Mouse (Mus musculus) erythroblast, embryonic 14.5 days (primary cell): ENCODE measurements around the gene Umod.

Experiments used
- GATA1 ChIP-seq: IDR thresholded peaks from 2 replicates; pipeline ENCODE4 v1.6.1; 2012; ENCODE audit warnings: low read length, inconsistent platforms, mixed read lengths
- TAL1 ChIP-seq: IDR thresholded peaks from 3 replicates; pipeline ENCODE4 v1.6.1; 2012; ENCODE audit warnings: low read length, inconsistent platforms, mixed read lengths

GRCm38 (mm10) chr7:119486683-119487082 lies 7.6 kb upstream of the Umod start:
- TF ChIP-seq GATA1 (no peak), TAL1 (no peak)
